Mouse (Mus musculus): ENCODE measurements around the gene Atp6ap1l. TPM values are rescaled to one million over a fixed set of nuclear protein-coding genes. Genes with fewer than 3 reads are reported as not detected.
A peak's percentile ranks its signal among the peaks of the same experiment; 100 is the strongest.

Atp6ap1l gene
- polyA plus RNA-seq, 1 experiment from 2014 or later = 1.5 TPM

DNA sequence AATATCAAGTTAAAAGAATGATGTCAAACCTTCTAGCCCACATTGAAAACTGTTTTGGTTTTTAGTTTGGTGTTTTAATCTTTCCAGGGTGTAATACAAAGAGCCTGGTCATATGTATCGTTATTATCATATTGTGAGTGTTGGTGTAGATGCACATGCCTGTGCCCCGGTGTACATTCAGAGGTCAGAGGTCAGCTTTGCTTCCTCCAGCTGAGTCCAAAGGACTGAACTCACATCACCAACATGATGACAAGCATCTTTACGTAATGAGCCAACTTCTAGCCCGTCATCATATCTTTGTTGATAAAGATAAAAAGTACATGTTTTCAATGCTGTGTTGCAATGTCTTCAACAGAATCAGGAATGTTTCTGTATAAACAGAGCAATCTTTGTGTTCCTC is 53.4 kb downstream of the Atp6ap1l start:
- peaks cover 13% of the 10 kb centered on the region for H3K9me3 ChIP-seq (ENCODE audit: control insufficient read depth, low read length)

DNA sequence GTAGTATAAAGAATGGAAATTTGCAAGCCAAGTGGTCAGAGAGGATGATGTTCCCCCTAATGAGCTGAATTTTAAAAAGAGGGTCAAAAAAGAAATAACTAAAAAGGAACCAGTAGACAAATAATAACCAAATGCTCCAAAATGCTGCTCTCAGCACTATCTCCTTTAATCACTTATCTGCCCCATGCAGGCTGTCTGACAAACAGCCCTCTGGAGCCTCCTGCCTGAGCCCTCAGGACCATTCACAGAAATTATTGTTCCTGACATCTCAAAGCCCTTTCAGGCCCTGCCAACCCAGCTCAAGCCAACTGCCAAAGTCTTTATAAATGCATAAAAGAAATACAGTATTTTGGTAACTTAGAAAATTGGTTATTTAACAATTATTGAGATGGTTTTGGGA is 61.0 kb downstream of the Atp6ap1l start:
- no peak for ATAC-seq (ENCODE audit: insufficient number of reproducible peaks, insufficient read depth, low FRiP score, low read depth)
- Histone ChIP-seq H3K9me3 (ENCODE audit: control insufficient read depth, low read length) (0 out of 2 replicates have a peak, but pooled peaks cover 2% of the 10 kb centered on the region), H3K36me3 (ENCODE audit: control insufficient read depth, insufficient read depth, low read length) (no peaks in the 10 kb centered on the region), H3K4me1 (ENCODE audit: control insufficient read depth in 2 of 2, insufficient read depth in 2 of 2, low read length in 2 of 2) (peaks cover 2 to 10% of the 10 kb centered on the region in 2 experiments), H3K27me3 (ENCODE audit: control insufficient read depth, insufficient read depth, low read length) (no peaks in the 10 kb centered on the region), H3K9ac (ENCODE audit: low read length) (no peak overlapping the region), H3K27ac (replicated peaks in 1 of 2; ENCODE audit: control insufficient read depth in 1 of 2, insufficient read depth in 1 of 2, low read depth in 2 of 2, low read length in 2 of 2) (no peak overlapping the region), H3K4me2 (ENCODE audit: low read length) (no peak overlapping the region), H3K4me3 (ENCODE audit: control insufficient read depth in 1 of 2, insufficient read depth in 1 of 2, low read depth in 1 of 2, low read length in 2 of 2) (no peak overlapping the region)

More for the DNA sequence above, 53.4 kb downstream of the Atp6ap1l start:
- no peaks in the 10 kb centered on the region for H3K36me3 ChIP-seq (ENCODE audit: control insufficient read depth, insufficient read depth, low read length)
- H3K4me2 ChIP-seq (ENCODE audit: low read length) = no peak overlapping the region
- WGBS = 61% methylated on average over 4 of the region's 4 CpGs
- H3K27ac ChIP-seq (replicated peaks in 1 of 2; ENCODE audit: control insufficient read depth in 1 of 2, insufficient read depth in 1 of 2, low read depth in 2 of 2, low read length in 2 of 2) = no peak overlapping the region
- no peaks in the 10 kb centered on the region for H3K27me3 ChIP-seq (ENCODE audit: control insufficient read depth, insufficient read depth, low read length)
- H3K9ac ChIP-seq (ENCODE audit: low read length) = no peak overlapping the region
- H3K4me1 ChIP-seq (ENCODE audit: control insufficient read depth in 2 of 2, insufficient read depth in 2 of 2, low read length in 2 of 2) = no peaks in the 10 kb centered on the region
- ATAC-seq (ENCODE audit: insufficient number of reproducible peaks, insufficient read depth, low FRiP score, low read depth) = no peak
- H3K4me3 ChIP-seq (ENCODE audit: control insufficient read depth in 1 of 2, insufficient read depth in 1 of 2, low read depth in 1 of 2, low read length in 2 of 2) = no peak overlapping the region

DNA sequence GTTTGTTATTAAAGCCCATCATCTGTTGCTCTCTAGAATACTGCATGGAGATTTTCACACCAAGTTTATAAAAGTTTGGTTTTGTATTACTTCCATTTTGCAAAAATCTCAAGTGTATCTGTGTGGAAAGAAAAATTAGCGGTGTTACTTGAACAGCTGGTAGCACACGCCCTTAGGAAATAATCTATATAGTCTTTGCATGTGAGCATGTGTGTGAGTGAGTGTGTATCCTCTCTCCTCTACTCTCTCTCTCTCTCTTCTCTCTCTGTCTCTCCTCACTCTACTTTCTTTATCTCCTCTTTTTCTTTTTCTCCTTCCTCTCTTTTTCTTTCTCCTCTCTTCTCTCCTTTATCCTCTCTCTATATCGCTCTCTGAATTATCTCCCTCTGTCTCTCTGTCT is 61.7 kb downstream of the Atp6ap1l start:
- Histone ChIP-seq H3K4me3 (ENCODE audit: control insufficient read depth in 1 of 2, insufficient read depth in 1 of 2, low read depth in 1 of 2, low read length in 2 of 2) (no peak overlapping the region), H3K4me1 (ENCODE audit: control insufficient read depth in 2 of 2, insufficient read depth in 2 of 2, low read length in 2 of 2) (peaks cover 2 to 12% of the 10 kb centered on the region in 2 experiments), H3K36me3 (ENCODE audit: control insufficient read depth, insufficient read depth, low read length) (no peaks in the 10 kb centered on the region), H3K9me3 (ENCODE audit: control insufficient read depth, low read length) (no peaks in the 10 kb centered on the region), H3K4me2 (ENCODE audit: low read length) (no peak overlapping the region), H3K9ac (ENCODE audit: low read length) (no peak overlapping the region), H3K27me3 (ENCODE audit: control insufficient read depth, insufficient read depth, low read length) (no peaks in the 10 kb centered on the region), H3K27ac (replicated peaks in 1 of 2; ENCODE audit: control insufficient read depth in 1 of 2, insufficient read depth in 1 of 2, low read depth in 2 of 2, low read length in 2 of 2) (no peak overlapping the region)
- ATAC-seq (ENCODE audit: insufficient number of reproducible peaks, insufficient read depth, low FRiP score, low read depth) = no peak
- WGBS = 80% methylated on average over 3 of the region's 3 CpGs

DNA sequence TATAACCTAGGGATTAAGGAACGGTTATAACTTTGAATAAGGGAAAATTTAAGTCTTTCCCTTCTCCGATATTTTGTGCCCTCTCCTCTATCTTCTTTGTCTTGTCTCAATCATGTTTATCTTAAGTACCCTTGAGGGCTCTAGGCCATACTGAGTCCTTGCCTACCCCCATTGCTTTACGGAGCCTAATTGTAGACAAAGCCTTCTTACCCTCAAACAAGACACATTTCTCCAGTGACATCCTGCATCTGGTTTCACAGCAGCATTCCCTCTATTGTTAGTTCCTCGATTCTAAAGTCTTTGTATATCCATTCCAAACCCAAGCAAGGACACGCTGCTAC is 64.0 kb downstream of the Atp6ap1l start:
- no peak overlapping the region for H3K4me2 ChIP-seq (ENCODE audit: low read length)
- peaks cover 2 to 12% of the 10 kb centered on the region in 2 experiments for H3K4me1 ChIP-seq (ENCODE audit: control insufficient read depth in 2 of 2, insufficient read depth in 2 of 2, low read length in 2 of 2)
- no peak overlapping the region for H3K27ac ChIP-seq (replicated peaks in 1 of 2; ENCODE audit: control insufficient read depth in 1 of 2, insufficient read depth in 1 of 2, low read depth in 2 of 2, low read length in 2 of 2)
- H3K4me3 ChIP-seq (ENCODE audit: control insufficient read depth in 1 of 2, insufficient read depth in 1 of 2, low read depth in 1 of 2, low read length in 2 of 2) = no peak overlapping the region
- no peak overlapping the region for H3K9ac ChIP-seq (ENCODE audit: low read length)
- no peaks in the 10 kb centered on the region for H3K9me3 ChIP-seq (ENCODE audit: control insufficient read depth, low read length)
- ATAC-seq (ENCODE audit: insufficient number of reproducible peaks, insufficient read depth, low FRiP score, low read depth) = no peak
- no peaks in the 10 kb centered on the region for H3K36me3 ChIP-seq (ENCODE audit: control insufficient read depth, insufficient read depth, low read length)
- WGBS = 50% methylated on average over 5 of the region's 5 CpGs
- no peaks in the 10 kb centered on the region for H3K27me3 ChIP-seq (ENCODE audit: control insufficient read depth, insufficient read depth, low read length)

DNA sequence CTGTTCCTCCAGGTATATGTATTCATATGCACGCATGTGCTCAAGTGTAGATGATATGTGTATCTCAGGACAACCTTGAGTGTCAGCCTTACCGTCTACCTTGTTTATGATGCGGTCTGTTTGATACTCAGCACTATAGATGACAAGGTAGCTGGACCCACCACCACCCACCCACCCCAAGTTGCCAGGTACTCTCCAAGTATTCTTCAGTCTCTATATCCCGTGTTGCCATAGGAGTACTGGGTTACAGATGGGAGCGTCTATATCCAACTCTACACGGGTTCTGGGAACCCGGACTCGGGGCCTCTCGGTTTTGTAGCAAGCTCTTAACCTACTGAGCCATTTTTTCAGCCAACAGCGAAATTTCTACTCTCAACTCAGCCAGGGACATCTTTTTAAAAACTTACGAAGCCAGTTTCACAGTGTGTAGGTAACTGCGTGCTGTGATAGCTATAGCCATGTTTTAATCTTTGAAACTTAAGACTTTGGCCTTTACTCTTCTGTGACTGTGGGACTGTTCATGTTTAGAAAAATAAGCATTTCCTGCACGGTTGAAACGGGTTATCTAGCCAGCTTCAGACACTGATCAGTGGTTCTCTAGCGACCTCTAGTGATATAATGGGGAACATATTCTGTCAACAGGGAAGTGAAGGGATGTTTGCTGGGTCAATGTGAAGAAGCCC is 64.5 kb downstream of the Atp6ap1l start:
- H3K27ac ChIP-seq (replicated peaks in 1 of 2; ENCODE audit: control insufficient read depth in 1 of 2, insufficient read depth in 1 of 2, low read depth in 2 of 2, low read length in 2 of 2) = 0 out of 4 replicates have a peak overlapping the region, but pooled peaks of 1 of the 2 experiments have one; percentile 11
- no peak overlapping the region for H3K4me2 ChIP-seq (ENCODE audit: low read length)
- peaks cover 2 to 12% of the 10 kb centered on the region in 2 experiments for H3K4me1 ChIP-seq (ENCODE audit: control insufficient read depth in 2 of 2, insufficient read depth in 2 of 2, low read length in 2 of 2)
- no peak overlapping the region for H3K9ac ChIP-seq (ENCODE audit: low read length)
- ATAC-seq (ENCODE audit: insufficient number of reproducible peaks, insufficient read depth, low FRiP score, low read depth) = no peak
- H3K4me3 ChIP-seq (ENCODE audit: control insufficient read depth in 1 of 2, insufficient read depth in 1 of 2, low read depth in 1 of 2, low read length in 2 of 2) = no peak overlapping the region
- 48% methylated on average over 15 of the region's 15 CpGs for WGBS
- no peaks in the 10 kb centered on the region for H3K9me3 ChIP-seq (ENCODE audit: control insufficient read depth, low read length)
- no peaks in the 10 kb centered on the region for H3K27me3 ChIP-seq (ENCODE audit: control insufficient read depth, insufficient read depth, low read length)
- no peaks in the 10 kb centered on the region for H3K36me3 ChIP-seq (ENCODE audit: control insufficient read depth, insufficient read depth, low read length)

DNA sequence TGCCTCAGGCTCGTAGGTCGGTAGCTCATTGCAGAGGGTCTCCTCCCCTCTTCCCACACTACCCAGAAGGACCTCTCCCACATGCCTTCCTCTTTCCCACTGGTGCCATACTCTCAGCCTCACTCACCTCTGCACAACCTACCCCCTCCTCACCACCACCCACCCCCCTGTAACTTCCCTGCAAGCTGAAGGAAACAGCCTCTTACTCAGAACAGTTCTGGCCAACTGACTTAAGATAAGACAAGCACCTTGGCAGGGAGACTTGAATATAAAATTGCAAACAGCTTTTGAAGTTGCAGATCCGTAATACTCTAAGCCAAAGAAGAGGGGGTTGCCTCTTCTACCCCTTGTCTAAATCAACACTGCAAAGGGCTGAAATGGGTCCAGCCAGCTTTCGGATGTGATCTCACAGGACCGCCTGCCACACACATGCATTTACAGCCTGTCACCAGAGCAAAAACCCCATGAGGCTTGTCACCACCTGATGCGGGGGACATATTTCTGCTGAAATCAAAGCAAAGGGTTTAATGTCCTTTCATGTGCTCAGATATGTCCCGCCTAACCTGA is 71.4 kb downstream of the Atp6ap1l start:
- Histone ChIP-seq H3K27me3 (ENCODE audit: control insufficient read depth, insufficient read depth, low read length) (no peaks in the 10 kb centered on the region), H3K36me3 (ENCODE audit: control insufficient read depth, insufficient read depth, low read length) (no peaks in the 10 kb centered on the region), H3K9me3 (ENCODE audit: control insufficient read depth, low read length) (no peaks in the 10 kb centered on the region), H3K27ac (replicated peaks in 1 of 2; ENCODE audit: control insufficient read depth in 1 of 2, insufficient read depth in 1 of 2, low read depth in 2 of 2, low read length in 2 of 2) (0 out of 4 replicates have a peak overlapping the region, but pooled peaks of 1 of the 2 experiments have one; percentile 14), H3K4me1 (ENCODE audit: control insufficient read depth in 2 of 2, insufficient read depth in 2 of 2, low read length in 2 of 2) (peaks cover 5 to 8% of the 10 kb centered on the region in 2 experiments; a peak in 3 of 4 replicates), H3K9ac (ENCODE audit: low read length) (no peak overlapping the region), H3K4me2 (ENCODE audit: low read length) (no peak overlapping the region), H3K4me3 (ENCODE audit: control insufficient read depth in 1 of 2, insufficient read depth in 1 of 2, low read depth in 1 of 2, low read length in 2 of 2) (no peak overlapping the region)
- WGBS = 63% methylated on average over 7 of the region's 7 CpGs
- ATAC-seq (ENCODE audit: insufficient number of reproducible peaks, insufficient read depth, low FRiP score, low read depth) = 0 out of 2 replicates have a peak, but pooled peaks have one; percentile 50
